Mouse (Mus musculus): Measurements from ENCODE around the gene Prss2. TPM values are rescaled to one million over a fixed set of nuclear protein-coding genes. Genes with fewer than 3 reads are reported as not detected.
"Not testable (repeated sequence)": the region's sequence is repeated elsewhere in the genome, so short reads cannot be mapped to it uniquely, and the experiment has no call there.

The Prss2 gene
- 141 and 217 TPM in 2 replicates for polyA plus RNA-seq (2015; fragmentation: Nextera tagmentation; extraction: Ambion mirVana)

DNA sequence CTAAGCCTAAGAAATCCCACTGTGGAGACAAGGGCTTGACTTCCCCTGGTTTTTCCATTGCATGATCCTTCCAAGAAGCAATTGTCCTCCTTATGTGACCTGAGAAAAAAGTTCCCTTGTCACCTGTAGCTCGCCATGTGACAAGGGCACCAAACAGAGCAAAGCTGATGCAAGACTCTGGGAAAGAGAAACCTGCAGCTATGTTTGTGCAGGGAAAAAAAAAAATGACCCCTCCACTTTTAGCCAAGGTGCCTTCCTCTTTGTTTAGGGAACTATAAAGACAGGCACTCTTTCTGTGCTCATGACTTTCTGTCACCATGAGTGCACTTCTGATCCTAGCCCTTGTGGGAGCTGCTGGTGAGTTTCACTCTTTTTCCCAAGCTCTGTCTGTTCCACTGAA is at the start of gene Prss2:
TSS of gene Prss2 (plus strand) at position 301 of the 400 bp plus-strand sequence.
- no peak within 1 kb of the TSS for H3K27ac ChIP-seq (ENCODE audit: low read length)
- H3K9ac ChIP-seq (ENCODE audit: low read depth, low read length), result no peak within 1 kb of the TSS
- no peak for ATAC-seq
- H3K4me2 ChIP-seq (ENCODE audit: low read depth, low read length), result no peak within 1 kb of the TSS
- H3K4me1 ChIP-seq (ENCODE audit: control insufficient read depth, insufficient read depth, low read length), result no peaks in the 10 kb centered on the region
- no peak within 1 kb of the TSS for H3K4me3 ChIP-seq (ENCODE audit: low read length)
- no peaks in the 10 kb centered on the region for H3K27me3 ChIP-seq (replicated peaks; ENCODE audit: control insufficient read depth, insufficient read depth, low read length)
- no peaks in the 10 kb centered on the region for H3K36me3 ChIP-seq (ENCODE audit: control insufficient read depth, insufficient read depth, low read length)
- no peaks in the 10 kb centered on the region for H3K9me3 ChIP-seq (ENCODE audit: control insufficient read depth, low read length)
- WGBS, result 68% methylated on average over 1 of the region's 1 CpGs

DNA sequence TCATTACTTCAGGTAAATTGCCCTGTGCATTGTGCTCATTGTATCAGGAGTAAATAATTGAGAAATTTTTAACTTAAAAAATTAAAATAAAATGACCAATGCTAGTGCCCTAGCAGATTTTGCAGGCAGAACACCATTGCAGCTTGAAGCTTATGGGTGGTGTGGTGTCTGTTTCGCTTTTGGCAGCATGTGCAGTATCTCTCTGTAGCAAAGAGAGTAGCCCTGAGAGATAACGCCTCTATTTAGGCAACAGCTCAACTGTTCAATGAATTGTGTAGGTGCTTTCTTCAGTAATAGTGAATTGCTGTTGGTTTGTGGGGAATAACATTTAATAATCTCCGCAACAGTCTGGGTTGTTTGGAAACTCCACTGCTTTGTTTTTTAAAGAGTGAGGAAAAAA is 22.2 kb upstream of the Prss2 start:
- no peaks in the 10 kb centered on the region for H3K4me1 ChIP-seq (ENCODE audit: control insufficient read depth, insufficient read depth, low read length)
- H3K4me2 ChIP-seq (ENCODE audit: low read depth, low read length), result no peak overlapping the region
- H3K4me3 ChIP-seq (ENCODE audit: low read length), result no peak overlapping the region
- no peaks in the 10 kb centered on the region for H3K9me3 ChIP-seq (ENCODE audit: control insufficient read depth, low read length)
- H3K36me3 ChIP-seq (ENCODE audit: control insufficient read depth, insufficient read depth, low read length), result no peaks in the 10 kb centered on the region
- 80% methylated on average over 3 of the region's 3 CpGs for WGBS
- H3K27ac ChIP-seq (ENCODE audit: low read length), result no peak overlapping the region
- H3K27me3 ChIP-seq (replicated peaks; ENCODE audit: control insufficient read depth, insufficient read depth, low read length), result no peaks in the 10 kb centered on the region
- no peak overlapping the region for H3K9ac ChIP-seq (ENCODE audit: low read depth, low read length)
- no peak for ATAC-seq

DNA sequence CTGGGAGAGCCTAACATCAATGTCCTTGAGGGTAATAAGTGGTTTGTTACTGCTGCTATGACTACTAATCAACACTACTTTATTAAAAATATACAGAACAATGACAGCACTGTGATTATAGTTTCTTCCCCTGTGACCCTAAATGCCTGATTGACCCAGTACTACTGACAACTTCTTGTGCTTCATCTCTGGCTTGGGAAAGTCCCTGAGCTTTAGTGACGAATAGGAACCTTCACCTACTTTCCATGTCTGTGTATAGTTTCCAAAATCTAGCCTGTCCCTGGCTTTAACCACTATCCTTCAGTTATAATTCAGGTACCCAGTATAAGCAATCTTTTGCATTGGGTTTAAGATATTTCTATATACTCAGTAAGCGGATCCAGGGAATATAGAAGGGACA is 16.7 kb upstream of the Prss2 start:
- ATAC-seq, result no peak
- H3K9me3 ChIP-seq (ENCODE audit: control insufficient read depth, low read length), result no peaks in the 10 kb centered on the region
- no peaks in the 10 kb centered on the region for H3K27me3 ChIP-seq (replicated peaks; ENCODE audit: control insufficient read depth, insufficient read depth, low read length)
- H3K4me3 ChIP-seq (ENCODE audit: low read length), result no peak overlapping the region
- no peaks in the 10 kb centered on the region for H3K36me3 ChIP-seq (ENCODE audit: control insufficient read depth, insufficient read depth, low read length)
- H3K4me2 ChIP-seq (ENCODE audit: low read depth, low read length), result no peak overlapping the region
- no peak overlapping the region for H3K9ac ChIP-seq (ENCODE audit: low read depth, low read length)
- H3K4me1 ChIP-seq (ENCODE audit: control insufficient read depth, insufficient read depth, low read length), result no peaks in the 10 kb centered on the region
- H3K27ac ChIP-seq (ENCODE audit: low read length), result no peak overlapping the region
- WGBS, result 83% methylated on average over 2 of the region's 2 CpGs

DNA sequence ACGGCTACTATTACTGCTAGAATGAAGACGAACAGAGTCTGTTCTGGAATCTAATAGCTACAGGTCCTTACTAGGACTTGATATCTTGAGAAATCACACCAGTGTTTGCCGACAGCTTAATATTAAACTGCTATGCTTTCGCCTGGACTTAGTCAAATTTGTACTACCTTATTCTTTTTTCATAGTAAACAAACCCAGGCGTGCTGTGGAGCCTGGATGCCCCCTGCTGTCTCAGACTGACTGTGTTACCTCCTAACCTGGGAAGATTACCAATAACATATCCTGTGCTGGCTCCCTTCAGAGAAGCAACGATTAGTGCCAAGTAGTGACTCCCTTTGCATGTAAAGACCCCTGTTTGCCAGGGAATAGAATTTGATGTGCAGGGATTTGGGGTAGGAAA is 16.3 kb upstream of the Prss2 start:
- ATAC-seq, result no peak
- Histone ChIP-seq H3K4me3 (ENCODE audit: low read length) (no peak overlapping the region), H3K27me3 (replicated peaks; ENCODE audit: control insufficient read depth, insufficient read depth, low read length) (no peaks in the 10 kb centered on the region), H3K9ac (ENCODE audit: low read depth, low read length) (no peak overlapping the region), H3K36me3 (ENCODE audit: control insufficient read depth, insufficient read depth, low read length) (no peaks in the 10 kb centered on the region), H3K27ac (ENCODE audit: low read length) (no peak overlapping the region), H3K4me2 (ENCODE audit: low read depth, low read length) (no peak overlapping the region), H3K9me3 (ENCODE audit: control insufficient read depth, low read length) (no peaks in the 10 kb centered on the region), H3K4me1 (ENCODE audit: control insufficient read depth, insufficient read depth, low read length) (no peaks in the 10 kb centered on the region)
- WGBS, result 60% methylated on average over 6 of the region's 6 CpGs

DNA sequence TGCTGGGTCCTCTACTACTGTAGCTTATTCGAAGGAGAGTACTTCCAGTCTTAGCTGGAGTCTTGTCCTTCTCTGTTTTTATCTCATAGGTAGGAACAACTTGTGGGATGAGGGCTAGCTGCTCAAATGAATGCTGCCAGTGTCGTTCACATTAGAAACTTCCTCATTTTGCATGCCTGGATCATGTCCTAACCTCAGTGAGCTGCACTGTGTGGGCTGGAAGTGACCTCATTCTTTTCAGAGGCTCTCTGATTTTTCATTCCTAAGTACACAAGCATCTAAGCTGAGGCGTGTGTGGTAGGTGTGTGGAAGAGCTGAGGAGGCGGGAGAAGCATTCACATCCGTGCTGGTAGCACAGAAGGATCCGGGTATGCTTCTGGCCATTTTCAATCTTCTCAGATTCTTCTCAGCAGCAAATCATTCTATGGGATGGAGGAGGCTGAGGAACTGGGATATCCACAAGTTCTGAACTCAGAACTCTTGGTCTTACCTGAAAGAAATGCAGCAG is 3.5 kb upstream of the Prss2 start:
- Histone ChIP-seq H3K9me3 (ENCODE audit: control insufficient read depth, low read length) (no peaks in the 10 kb centered on the region), H3K4me1 (ENCODE audit: control insufficient read depth, insufficient read depth, low read length) (no peaks in the 10 kb centered on the region), H3K9ac (ENCODE audit: low read depth, low read length) (no peak overlapping the region), H3K4me3 (ENCODE audit: low read length) (no peak overlapping the region), H3K27me3 (replicated peaks; ENCODE audit: control insufficient read depth, insufficient read depth, low read length) (no peaks in the 10 kb centered on the region), H3K36me3 (ENCODE audit: control insufficient read depth, insufficient read depth, low read length) (no peaks in the 10 kb centered on the region), H3K27ac (ENCODE audit: low read length) (no peak overlapping the region), H3K4me2 (ENCODE audit: low read depth, low read length) (no peak overlapping the region)
- 67% methylated on average over 6 of the region's 6 CpGs for WGBS
- ATAC-seq, result no peak

DNA sequence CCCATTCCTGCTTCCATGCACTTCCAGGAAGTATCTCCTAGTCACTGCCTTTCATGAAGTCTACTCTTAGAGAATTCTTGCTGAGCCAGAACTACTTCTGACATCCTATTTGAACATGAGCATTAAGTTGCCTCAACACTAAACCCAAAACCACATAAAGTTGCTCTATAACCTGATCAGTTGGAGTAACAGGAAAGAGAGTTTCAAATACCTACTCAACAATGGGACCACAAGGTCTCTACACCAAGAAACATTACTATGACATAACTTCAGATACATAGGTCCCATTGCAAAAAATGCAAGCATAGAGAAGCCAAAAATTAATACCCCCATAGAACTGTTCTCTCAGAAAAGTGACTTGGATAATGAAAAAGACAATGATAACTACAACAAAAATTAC is 4.9 kb downstream of the Prss2 start:
- H3K9me3 ChIP-seq (ENCODE audit: control insufficient read depth, low read length), result no peaks in the 10 kb centered on the region
- H3K4me3 ChIP-seq (ENCODE audit: low read length), result no peak overlapping the region
- no peaks in the 10 kb centered on the region for H3K4me1 ChIP-seq (ENCODE audit: control insufficient read depth, insufficient read depth, low read length)
- no peak overlapping the region for H3K4me2 ChIP-seq (ENCODE audit: low read depth, low read length)
- ATAC-seq, result no peak
- no peak overlapping the region for H3K27ac ChIP-seq (ENCODE audit: low read length)
- H3K27me3 ChIP-seq (replicated peaks; ENCODE audit: control insufficient read depth, insufficient read depth, low read length), result no peaks in the 10 kb centered on the region
- H3K36me3 ChIP-seq (ENCODE audit: control insufficient read depth, insufficient read depth, low read length), result no peaks in the 10 kb centered on the region
- H3K9ac ChIP-seq (ENCODE audit: low read depth, low read length), result no peak overlapping the region

DNA sequence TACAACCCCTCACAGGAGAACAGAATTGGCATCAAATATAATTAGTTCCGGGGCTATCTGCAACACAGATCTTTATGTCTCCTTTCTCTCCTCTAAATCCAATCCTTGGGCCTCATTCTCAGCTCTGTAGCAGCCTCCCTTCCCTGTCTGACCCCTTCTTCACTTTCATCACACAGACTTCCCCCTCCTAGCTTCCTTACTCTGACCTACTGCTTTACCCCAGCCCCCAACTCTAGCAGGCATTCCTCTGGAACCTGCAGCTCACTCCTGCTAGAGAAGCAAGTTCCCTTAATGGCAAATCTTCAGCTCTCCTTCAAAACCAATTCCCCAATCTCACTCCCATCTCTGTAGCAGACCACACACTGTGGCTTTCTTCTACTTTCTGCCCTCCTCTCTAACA is 5.8 kb downstream of the Prss2 start:
- Histone ChIP-seq H3K4me2 (ENCODE audit: low read depth, low read length) (no peak overlapping the region), H3K9me3 (ENCODE audit: control insufficient read depth, low read length) (no peaks in the 10 kb centered on the region), H3K27ac (ENCODE audit: low read length) (no peak overlapping the region), H3K4me3 (ENCODE audit: low read length) (no peak overlapping the region), H3K27me3 (replicated peaks; ENCODE audit: control insufficient read depth, insufficient read depth, low read length) (no peaks in the 10 kb centered on the region), H3K9ac (ENCODE audit: low read depth, low read length) (no peak overlapping the region), H3K4me1 (ENCODE audit: control insufficient read depth, insufficient read depth, low read length) (no peaks in the 10 kb centered on the region), H3K36me3 (ENCODE audit: control insufficient read depth, insufficient read depth, low read length) (no peaks in the 10 kb centered on the region)
- ATAC-seq, result no peak
- 63% methylated on average over 1 of the region's 1 CpGs for whole genome bisulfite sequencing

DNA sequence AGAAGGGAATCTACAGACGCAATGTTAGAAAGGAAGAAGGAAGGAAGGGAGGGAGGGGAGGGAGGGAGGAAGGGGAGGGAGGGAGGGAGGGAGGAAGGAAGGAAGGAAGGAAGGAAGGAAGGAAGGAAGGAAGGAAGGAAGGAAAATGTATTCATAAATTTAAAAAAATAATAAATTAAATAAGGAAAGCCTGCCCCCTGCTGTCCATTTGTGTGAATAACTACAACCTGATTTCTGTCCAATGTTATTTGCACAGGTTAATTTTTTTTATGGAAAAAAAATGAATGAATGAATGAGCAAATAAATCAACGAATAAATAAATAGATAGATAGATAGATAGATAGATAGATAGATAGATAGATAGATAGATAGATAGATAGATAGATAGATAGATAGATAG is 8.4 kb downstream of the Prss2 start:
- not testable (repeated sequence) for H3K36me3 ChIP-seq (ENCODE audit: control insufficient read depth, insufficient read depth, low read length); ATAC-seq; H3K4me2 ChIP-seq (ENCODE audit: low read depth, low read length); H3K9ac ChIP-seq (ENCODE audit: low read depth, low read length); H3K9me3 ChIP-seq (ENCODE audit: control insufficient read depth, low read length); H3K4me3 ChIP-seq (ENCODE audit: low read length); H3K4me1 ChIP-seq (ENCODE audit: control insufficient read depth, insufficient read depth, low read length); H3K27me3 ChIP-seq (replicated peaks; ENCODE audit: control insufficient read depth, insufficient read depth, low read length); H3K27ac ChIP-seq (ENCODE audit: low read length)
- WGBS, result 26% methylated on average over 2 of the region's 2 CpGs

DNA sequence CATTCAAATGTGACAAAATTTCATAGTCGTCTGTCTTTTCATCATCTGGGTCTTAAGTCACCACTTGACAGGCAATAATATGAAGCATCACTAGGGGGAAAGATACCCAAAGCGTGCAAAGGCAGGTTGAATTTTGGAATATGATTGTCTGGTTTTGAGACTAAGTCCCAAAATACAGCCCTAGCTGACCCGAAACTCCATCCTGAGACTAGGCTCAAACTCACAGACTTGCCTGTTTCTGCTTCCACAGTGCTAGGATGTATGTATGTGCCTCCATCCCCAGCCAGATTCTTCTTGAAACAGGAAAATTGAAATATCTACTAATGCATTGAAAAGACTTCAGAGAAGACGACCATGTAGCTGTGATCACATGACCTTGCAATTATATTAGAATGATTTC is 10.6 kb downstream of the Prss2 start:
- ATAC-seq, result no peak
- no peaks in the 10 kb centered on the region for H3K36me3 ChIP-seq (ENCODE audit: control insufficient read depth, insufficient read depth, low read length)
- H3K4me2 ChIP-seq (ENCODE audit: low read depth, low read length), result no peak overlapping the region
- H3K27ac ChIP-seq (ENCODE audit: low read length), result no peak overlapping the region
- H3K4me1 ChIP-seq (ENCODE audit: control insufficient read depth, insufficient read depth, low read length), result no peaks in the 10 kb centered on the region
- H3K9me3 ChIP-seq (ENCODE audit: control insufficient read depth, low read length), result no peaks in the 10 kb centered on the region
- H3K27me3 ChIP-seq (replicated peaks; ENCODE audit: control insufficient read depth, insufficient read depth, low read length), result no peaks in the 10 kb centered on the region
- no peak overlapping the region for H3K9ac ChIP-seq (ENCODE audit: low read depth, low read length)
- WGBS, result 76% methylated on average over 4 of the region's 4 CpGs
- no peak overlapping the region for H3K4me3 ChIP-seq (ENCODE audit: low read length)

DNA sequence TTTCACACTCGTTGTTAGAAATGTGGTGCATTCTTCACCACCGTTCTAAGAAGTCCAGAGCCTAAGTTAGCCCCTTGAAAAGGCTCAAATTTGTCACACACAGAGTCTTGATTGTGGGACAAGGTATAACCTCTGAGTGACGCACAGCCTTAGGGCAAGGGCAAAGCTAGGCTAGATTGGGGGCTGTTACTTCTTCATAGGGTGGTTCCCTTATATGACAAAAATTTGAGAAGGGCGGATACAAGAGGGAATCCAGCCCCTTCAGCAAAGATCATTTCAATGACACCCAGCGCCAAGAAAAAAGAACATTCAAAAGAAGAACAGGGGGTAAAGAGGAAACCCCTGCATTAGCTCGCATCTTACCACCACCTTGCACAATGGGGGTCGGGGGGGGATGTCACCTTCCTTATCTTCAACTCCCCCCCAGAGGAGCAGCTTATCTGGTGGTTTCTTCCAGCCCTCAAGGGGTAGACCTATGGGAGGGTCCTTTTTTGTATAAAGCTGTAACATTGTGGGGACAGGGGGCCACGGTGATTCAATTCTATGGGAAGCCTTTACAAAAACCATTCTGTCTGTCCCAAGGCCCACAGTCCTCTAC is 11.2 kb downstream of the Prss2 start:
- Histone ChIP-seq H3K36me3 (ENCODE audit: control insufficient read depth, insufficient read depth, low read length) (no peaks in the 10 kb centered on the region), H3K4me3 (ENCODE audit: low read length) (no peak overlapping the region), H3K27ac (ENCODE audit: low read length) (no peak overlapping the region), H3K27me3 (replicated peaks; ENCODE audit: control insufficient read depth, insufficient read depth, low read length) (no peaks in the 10 kb centered on the region), H3K4me2 (ENCODE audit: low read depth, low read length) (no peak overlapping the region), H3K9ac (ENCODE audit: low read depth, low read length) (no peak overlapping the region), H3K4me1 (ENCODE audit: control insufficient read depth, insufficient read depth, low read length) (no peaks in the 10 kb centered on the region), H3K9me3 (ENCODE audit: control insufficient read depth, low read length) (no peaks in the 10 kb centered on the region)
- ATAC-seq, result no peak
- WGBS, result 86% methylated on average over 8 of the region's 8 CpGs

All from intestine, embryonic 16.5 days (tissue).